In genomic region chr15:78293228-78293627, GRCm38 (mm10) we compare ENCODE assay signal across 6 mouse cellular contexts. TPM values are rescaled to one million over a fixed set of nuclear protein-coding genes. Genes with fewer than 3 reads are reported as not detected.
DNase-seq lines count a peak whose midpoint lies in the region; ATAC-seq and TF ChIP-seq lines count a peak whose summit lies in the region.
"Not testable (repeated sequence)": the region's sequence is repeated elsewhere in the genome, so short reads cannot be mapped to it uniquely, and the experiment has no call there.

No protein-coding gene starts in this region.

- H3K27ac ChIP-seq in embryonic facial prominence, embryonic 10.5 days (replicated peaks) = peak overlapping the region; percentile 59; the same call in 1 of the 2 replicates
- peak overlapping the region; percentile 51 for H3K27ac ChIP-seq in heart, adult 2 months
- peak overlapping the region; percentile 66 for H3K27ac ChIP-seq in hindbrain, embryonic 10.5 days
- H3K27ac ChIP-seq in limb, embryonic 10.5 days = 0 out of 2 replicates have a peak overlapping the region, but pooled peaks have one; percentile 70
- H3K27ac ChIP-seq in lung, embryonic 14.5 days (ENCODE audit: low read depth); stomach, embryonic 16.5 days (ENCODE audit: low read length): not testable (repeated sequence)

- H3K79me2 ChIP-seq in heart, adult 2 months (replicated peaks; ENCODE audit: control insufficient read depth, insufficient read depth, low read length) = not testable (repeated sequence)

- TF ChIP-seq EP300 in heart, adult 2 months (IDR thresholded peaks at IDR 0.05; ENCODE audit: insufficient read depth, low read depth, low read length) = not testable (repeated sequence)

- not testable (repeated sequence) for H3K4me3 ChIP-seq in embryonic facial prominence, embryonic 10.5 days; heart, adult 2 months; hindbrain, embryonic 10.5 days; limb, embryonic 10.5 days; lung, embryonic 14.5 days (ENCODE audit: low read depth, low read length); stomach, embryonic 16.5 days (replicated peaks; ENCODE audit: low read length)

- TF ChIP-seq CTCF in heart, adult 2 months (IDR thresholded peaks at IDR 0.05); lung, embryonic 14.5 days (IDR thresholded peaks at IDR 0.05; ENCODE audit: low read depth): not testable (repeated sequence)

- not testable (repeated sequence) for H3K9me3 ChIP-seq in embryonic facial prominence, embryonic 10.5 days; hindbrain, embryonic 10.5 days; limb, embryonic 10.5 days (replicated peaks); lung, embryonic 14.5 days (ENCODE audit: low read depth, low read length); stomach, embryonic 16.5 days (replicated peaks; ENCODE audit: control insufficient read depth, low read length)

- peak; percentile 63; the same call in 1 of the 2 replicates for ATAC-seq in lung, embryonic 14.5 days (ENCODE audit: insufficient read depth)
- ATAC-seq in stomach, embryonic 16.5 days (ENCODE audit: insufficient read depth, low FRiP score) = peak; percentile 64; the same call in 1 of the 2 replicates

- TF ChIP-seq POLR2A in heart, adult 2 months (IDR thresholded peaks at IDR 0.05; ENCODE audit: insufficient read depth, low read depth, low read length) = not testable (repeated sequence)

- not testable (repeated sequence) for H3K27me3 ChIP-seq in embryonic facial prominence, embryonic 10.5 days (replicated peaks; ENCODE audit: low read depth, poor library complexity, severe bottlenecking); heart, adult 2 months (ENCODE audit: control insufficient read depth, insufficient read depth, low read length); hindbrain, embryonic 10.5 days (ENCODE audit: insufficient read depth, poor library complexity, severe bottlenecking); limb, embryonic 10.5 days (ENCODE audit: low read depth, poor library complexity, severe bottlenecking); lung, embryonic 14.5 days (ENCODE audit: insufficient read depth, low read length); stomach, embryonic 16.5 days (ENCODE audit: control insufficient read depth, insufficient read depth, low read length)

- not testable (repeated sequence) for H3K36me3 ChIP-seq in embryonic facial prominence, embryonic 10.5 days (replicated peaks); heart, adult 2 months (ENCODE audit: control insufficient read depth, insufficient read depth, low read length); hindbrain, embryonic 10.5 days; limb, embryonic 10.5 days; lung, embryonic 14.5 days (ENCODE audit: insufficient read depth); stomach, embryonic 16.5 days (ENCODE audit: control insufficient read depth, insufficient read depth, low read length)

- H3K9ac ChIP-seq in heart, adult 2 months (ENCODE audit: low read depth, low read length); lung, embryonic 14.5 days; stomach, embryonic 16.5 days (ENCODE audit: low read length): not testable (repeated sequence)

- intact Hi-C loops in heart, adult 2 months (cut with DNase I) = not testable (repeated sequence)

- H3K4me1 ChIP-seq in embryonic facial prominence, embryonic 10.5 days = peaks cover 13% of the 10 kb centered on the region
- H3K4me1 ChIP-seq in heart, adult 2 months (ENCODE audit: control insufficient read depth, insufficient read depth, low read length); lung, embryonic 14.5 days (ENCODE audit: insufficient read depth); stomach, embryonic 16.5 days (ENCODE audit: control insufficient read depth, insufficient read depth, low read length): not testable (repeated sequence)
- H3K4me1 ChIP-seq in hindbrain, embryonic 10.5 days (replicated peaks) = peaks cover 15% of the 10 kb centered on the region
- peaks cover 16% of the 10 kb centered on the region for H3K4me1 ChIP-seq in limb, embryonic 10.5 days

- peak; percentile 23 for DNase-seq in embryonic facial prominence, embryonic 10.5 days (ENCODE audit: low spot score)
- not testable (repeated sequence) for DNase-seq in heart, adult 2 months; hindbrain, embryonic 10.5 days (ENCODE audit: low spot score); limb, embryonic 10.5 days (ENCODE audit: low spot score)
- DNase-seq in lung, embryonic 14.5 days = peak; percentile 41

- 15% methylated on average over 2 of the region's 2 CpGs for WGBS in embryonic facial prominence, embryonic 10.5 days
- 3% methylated on average over 2 of the region's 2 CpGs for WGBS in heart, adult 2 months
- 18% methylated on average over 2 of the region's 2 CpGs for WGBS in hindbrain, embryonic 10.5 days
- WGBS in limb, embryonic 10.5 days = 25% methylated on average over 2 of the region's 2 CpGs
- 4% methylated on average over 2 of the region's 2 CpGs for WGBS in lung, embryonic 14.5 days
- WGBS in stomach, embryonic 16.5 days = 5% methylated on average over 2 of the region's 2 CpGs

- not testable (repeated sequence) for H3K4me2 ChIP-seq in lung, embryonic 14.5 days; stomach, embryonic 16.5 days (ENCODE audit: low read depth, low read length)

RNA-seq across cellular contexts. Expression of gene Csf2rb2, which starts 12.3 kb away (rescaled TPM):
- 0.48 and 0.51 TPM in 2 replicates for polyA plus RNA-seq in embryonic facial prominence, embryonic 10.5 days (2016; fragmentation: Nextera tagmentation; extraction: Ambion mirVana)
- total RNA-seq in heart, adult 2 months (2021) = under 1 TPM; 0.75 to 0.84 TPM
- 1.2 and 1.6 TPM in 2 replicates for polyA plus RNA-seq in heart, adult 2 months (2012; rRNA removed)
- polyA plus RNA-seq in hindbrain, embryonic 10.5 days (2016; fragmentation: Nextera tagmentation; extraction: Ambion mirVana) = 0.39 and 0.60 TPM in 2 replicates
- polyA plus RNA-seq in limb, embryonic 10.5 days (2016; fragmentation: Nextera tagmentation; extraction: Ambion mirVana) = 0.40 and 0.45 TPM in 2 replicates
- 0.20 and 0.45 TPM in 2 replicates for polyA plus RNA-seq in lung, embryonic 14.5 days (2014; fragmentation: Nextera tagmentation; extraction: Ambion mirVana)
- 0.42 and 0.90 TPM in 2 replicates for polyA plus RNA-seq in stomach, embryonic 16.5 days (2015; fragmentation: Nextera tagmentation; extraction: Ambion mirVana)

RNA-seq across cellular contexts. Expression of gene Csf2rb, which starts 32.3 kb away (rescaled TPM):
- polyA plus RNA-seq in embryonic facial prominence, embryonic 10.5 days (2016; fragmentation: Nextera tagmentation; extraction: Ambion mirVana) = 2.1 and 2.2 TPM in 2 replicates
- total RNA-seq in heart, adult 2 months (2021) = 1 to 10 TPM; 1.6 to 2.2 TPM
- polyA plus RNA-seq in heart, adult 2 months (2012; rRNA removed) = 2.1 and 2.8 TPM in 2 replicates
- 2.3 and 3.8 TPM in 2 replicates for polyA plus RNA-seq in hindbrain, embryonic 10.5 days (2016; fragmentation: Nextera tagmentation; extraction: Ambion mirVana)
- polyA plus RNA-seq in limb, embryonic 10.5 days (2016; fragmentation: Nextera tagmentation; extraction: Ambion mirVana) = 1.5 and 3.3 TPM in 2 replicates
- 2.2 and 2.6 TPM in 2 replicates for polyA plus RNA-seq in lung, embryonic 14.5 days (2014; fragmentation: Nextera tagmentation; extraction: Ambion mirVana)
- polyA plus RNA-seq in stomach, embryonic 16.5 days (2015; fragmentation: Nextera tagmentation; extraction: Ambion mirVana) = 2.4 and 3.4 TPM in 2 replicates

RNA-seq across cellular contexts. Expression of gene Ncf4, which starts 48.6 kb away (rescaled TPM):
- polyA plus RNA-seq in embryonic facial prominence, embryonic 10.5 days (2016; fragmentation: Nextera tagmentation; extraction: Ambion mirVana) = 4.2 and 6.2 TPM in 2 replicates
- 1 to 10 TPM; 1.6 to 1.8 TPM for total RNA-seq in heart, adult 2 months (2021)
- 4.5 and 4.9 TPM in 2 replicates for polyA plus RNA-seq in heart, adult 2 months (2012; rRNA removed)
- 4.4 and 7.5 TPM in 2 replicates for polyA plus RNA-seq in hindbrain, embryonic 10.5 days (2016; fragmentation: Nextera tagmentation; extraction: Ambion mirVana)
- polyA plus RNA-seq in limb, embryonic 10.5 days (2016; fragmentation: Nextera tagmentation; extraction: Ambion mirVana) = 4.3 and 5.3 TPM in 2 replicates
- polyA plus RNA-seq in lung, embryonic 14.5 days (2014; fragmentation: Nextera tagmentation; extraction: Ambion mirVana) = 3.1 and 7.2 TPM in 2 replicates
- polyA plus RNA-seq in stomach, embryonic 16.5 days (2015; fragmentation: Nextera tagmentation; extraction: Ambion mirVana) = 7.5 and 11.9 TPM in 2 replicates
